Mouse (Mus musculus): ENCODE results near the gene Zmiz2.

DNA sequence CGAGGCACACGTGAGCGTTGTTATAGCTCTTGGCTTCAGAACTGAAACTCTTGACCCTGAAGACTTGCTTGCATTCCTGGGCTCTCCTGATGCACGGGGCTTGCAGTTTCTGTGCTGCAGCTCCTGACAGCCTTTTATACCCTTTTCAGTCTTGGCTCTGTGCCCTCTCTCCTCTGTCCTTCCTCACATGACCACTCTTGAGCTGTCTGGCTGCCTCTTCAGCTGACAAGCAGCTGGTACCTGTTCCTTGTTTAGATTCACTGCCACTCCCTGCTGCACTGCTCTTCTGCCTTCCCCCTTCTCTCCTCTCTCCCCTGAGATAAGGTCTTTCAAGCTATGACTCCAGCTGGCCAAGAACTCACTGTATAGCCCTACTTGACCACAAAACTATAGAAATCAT lies 58.6 kb downstream of the Zmiz2 start:
- TF ChIP-seq POLR2AphosphoS2 (IDR thresholded peaks at IDR 0.05; ENCODE audit: insufficient read length, low read depth) (no peak), POLR2A (IDR thresholded peaks at IDR 0.05; ENCODE audit: insufficient read length, low read depth) (no peak)

Data from myocyte (in vitro differentiated cells).